Mouse (Mus musculus) monocyte, adult 2 months (primary cell): ENCODE data around the gene Phlpp2.
"Not testable (repeated sequence)": the region's sequence is repeated elsewhere in the genome, so short reads cannot be mapped to it uniquely, and the experiment has no call there.

Experiments used
- DNase-seq, 2 experiments: peaks; one replicate each; pipeline ENCODE4 v3.0.0; 2022; ENCODE audit warnings: low spot score in 2 of 2, low read depth in 1 of 2

Gene Phlpp2

GRCm38 (mm10) chr8:109868003-109868679 is at the start of gene Phlpp2:
TSS of gene Phlpp2 (plus strand) at chr8:109868542.
- peak; percentile 77 to 92 for DNase-seq

- no peak for DNase-seq
These were observed 44.8 kb upstream of the Phlpp2 start for GRCm38 (mm10) chr8:109823561-109823960.

GRCm38 (mm10) chr8:109839822-109840221 is 28.5 kb upstream of the Phlpp2 start:
- no peak for DNase-seq

- DNase-seq, result no peak
These were observed 25.9 kb upstream of the Phlpp2 start for GRCm38 (mm10) chr8:109842468-109842867.

- no peak for DNase-seq
These were observed 20.5 kb upstream of the Phlpp2 start for GRCm38 (mm10) chr8:109847866-109848265.

- no peak for DNase-seq
These were observed 19.4 kb upstream of the Phlpp2 start for GRCm38 (mm10) chr8:109848981-109849380.

GRCm38 (mm10) chr8:109853423-109853822 is 14.9 kb upstream of the Phlpp2 start:
- DNase-seq, result no peak

GRCm38 (mm10) chr8:109854522-109854921 is 13.8 kb upstream of the Phlpp2 start:
- DNase-seq, result no peak

GRCm38 (mm10) chr8:109855451-109855850 is 12.9 kb upstream of the Phlpp2 start:
- no peak for DNase-seq

GRCm38 (mm10) chr8:109863398-109863797 is 4.9 kb upstream of the Phlpp2 start:
- DNase-seq, result peak; percentile 43 to 52

- DNase-seq, result no peak
These were observed 3.5 kb upstream of the Phlpp2 start for GRCm38 (mm10) chr8:109864798-109865197.

GRCm38 (mm10) chr8:109865536-109865935 is 2.8 kb upstream of the Phlpp2 start:
- no peak for DNase-seq

- no peak for DNase-seq
These were observed 1.7 kb upstream of the Phlpp2 start for GRCm38 (mm10) chr8:109866690-109867089.

GRCm38 (mm10) chr8:109868680-109869361 is 479 bp downstream of the Phlpp2 start:
- DNase-seq, result peak in 1 of 2 experiments; percentile 3

- no peak for DNase-seq
These were observed 2.7 kb downstream of the Phlpp2 start for GRCm38 (mm10) chr8:109871056-109871455.

GRCm38 (mm10) chr8:109873800-109874199 is 5.5 kb downstream of the Phlpp2 start:
- DNase-seq, result not testable (repeated sequence)

GRCm38 (mm10) chr8:109880012-109880662 is 11.8 kb downstream of the Phlpp2 start:
- DNase-seq, result no peak

- DNase-seq, result no peak
These were observed 17.0 kb downstream of the Phlpp2 start for GRCm38 (mm10) chr8:109885294-109885693.

- DNase-seq, result no peak
These were observed 20.9 kb downstream of the Phlpp2 start for GRCm38 (mm10) chr8:109889211-109889610.

GRCm38 (mm10) chr8:109890794-109891585 is 22.6 kb downstream of the Phlpp2 start:
- no peak for DNase-seq

GRCm38 (mm10) chr8:109894636-109895035 is 26.3 kb downstream of the Phlpp2 start:
- no peak for DNase-seq
